Mouse (Mus musculus): ENCODE measurements around the gene Kcnq1.

The Kcnq1 gene

GRCm38 (mm10) chr7:143181311-143181710 is 75.1 kb downstream of the Kcnq1 start:
- DNase-seq (ENCODE audit: low read depth, low spot score) = no peak

GRCm38 (mm10) chr7:143185506-143185905 is 79.3 kb downstream of the Kcnq1 start:
- no peak for DNase-seq (ENCODE audit: low read depth, low spot score)

GRCm38 (mm10) chr7:143186378-143186777 is 80.2 kb downstream of the Kcnq1 start:
- no peak for DNase-seq (ENCODE audit: low read depth, low spot score)

GRCm38 (mm10) chr7:143187181-143187580 is 81.0 kb downstream of the Kcnq1 start:
- no peak for DNase-seq (ENCODE audit: low read depth, low spot score)

- no peak for DNase-seq (ENCODE audit: low read depth, low spot score)
These were observed 82.4 kb downstream of the Kcnq1 start for GRCm38 (mm10) chr7:143188589-143188988.

GRCm38 (mm10) chr7:143189965-143190722 is 84.0 kb downstream of the Kcnq1 start:
- DNase-seq (ENCODE audit: low read depth, low spot score) = no peak

- no peak for DNase-seq (ENCODE audit: low read depth, low spot score)
These were observed 84.7 kb downstream of the Kcnq1 start for GRCm38 (mm10) chr7:143190911-143191310.

- no peak for DNase-seq (ENCODE audit: low read depth, low spot score)
These were observed 86.2 kb downstream of the Kcnq1 start for GRCm38 (mm10) chr7:143192392-143192791.

- DNase-seq (ENCODE audit: low read depth, low spot score) = no peak
These were observed 87.9 kb downstream of the Kcnq1 start for GRCm38 (mm10) chr7:143194064-143194463.

- no peak for DNase-seq (ENCODE audit: low read depth, low spot score)
These were observed 91.8 kb downstream of the Kcnq1 start for GRCm38 (mm10) chr7:143197951-143198440.

GRCm38 (mm10) chr7:143198443-143198842 is 92.3 kb downstream of the Kcnq1 start:
- DNase-seq (ENCODE audit: low read depth, low spot score) = no peak

- DNase-seq (ENCODE audit: low read depth, low spot score) = no peak
These were observed 95.1 kb downstream of the Kcnq1 start for GRCm38 (mm10) chr7:143201255-143201654.

- DNase-seq (ENCODE audit: low read depth, low spot score) = no peak
These were observed 97.7 kb downstream of the Kcnq1 start for GRCm38 (mm10) chr7:143203897-143204296.

GRCm38 (mm10) chr7:143207044-143207443 is 100.9 kb downstream of the Kcnq1 start:
- no peak for DNase-seq (ENCODE audit: low read depth, low spot score)

GRCm38 (mm10) chr7:143210796-143211195 is 104.6 kb downstream of the Kcnq1 start:
- no peak for DNase-seq (ENCODE audit: low read depth, low spot score)

GRCm38 (mm10) chr7:143251206-143251605 is 145.0 kb downstream of the Kcnq1 start:
- DNase-seq (ENCODE audit: low read depth, low spot score) = no peak

- no peak for DNase-seq (ENCODE audit: low read depth, low spot score)
These were observed 147.1 kb downstream of the Kcnq1 start for GRCm38 (mm10) chr7:143253126-143253871.

GRCm38 (mm10) chr7:143254901-143255300 is 148.7 kb downstream of the Kcnq1 start:
- no peak for DNase-seq (ENCODE audit: low read depth, low spot score)

- no peak for DNase-seq (ENCODE audit: low read depth, low spot score)
These were observed 155.1 kb downstream of the Kcnq1 start for GRCm38 (mm10) chr7:143261246-143261645.

- DNase-seq (ENCODE audit: low read depth, low spot score) = no peak
These were observed 157.4 kb downstream of the Kcnq1 start for GRCm38 (mm10) chr7:143263557-143263956.

- no peak for DNase-seq (ENCODE audit: low read depth, low spot score)
These were observed 157.8 kb downstream of the Kcnq1 start for GRCm38 (mm10) chr7:143263966-143264365.

GRCm38 (mm10) chr7:143265386-143265785 is 159.2 kb downstream of the Kcnq1 start:
- DNase-seq (ENCODE audit: low read depth, low spot score) = no peak

All from brain, embryonic 18.5 days (tissue).